Mouse (Mus musculus) skeletal muscle tissue, postnatal 0 days (tissue): ENCODE measurements around the gene Fam19a2. TPM values are rescaled to one million over a fixed set of nuclear protein-coding genes. Genes with fewer than 3 reads are reported as not detected.

Source experiments
- polyA plus RNA-seq: library from polyadenylated mRNA; unstranded; fragments of >200 nt; fragmentation: Nextera tagmentation; extraction: Ambion mirVana; gene quantifications from 2 replicates; pipeline ENCODE4 v1.2.1, GENCODE M21; 2015

The Fam19a2 gene
- polyA plus RNA-seq: 0.16 and 0.35 TPM in 2 replicates

DNA sequence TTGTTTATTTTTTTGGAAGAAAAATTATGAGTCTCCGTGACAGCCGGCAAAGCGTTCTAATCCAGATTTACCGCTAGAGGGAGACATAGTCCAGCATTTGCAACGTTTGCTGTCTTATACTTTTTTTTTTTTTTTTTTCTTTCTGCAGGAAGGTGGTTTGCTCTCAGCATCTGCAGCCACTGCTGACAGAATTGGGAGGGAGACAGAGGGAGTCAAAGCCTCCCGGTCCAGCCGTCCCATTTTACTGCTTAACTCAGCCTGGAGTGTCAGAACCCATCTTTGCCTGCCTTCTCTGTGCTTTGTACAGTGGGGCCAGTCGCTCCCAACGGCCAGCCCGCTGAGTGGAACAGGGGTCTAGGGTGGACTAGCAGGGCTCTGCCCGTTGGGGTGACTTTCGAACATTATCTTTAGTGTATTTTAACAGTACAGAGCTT, at the start of gene Fam19a2:
Gene Fam19a2 (plus strand): TSS at position 121 of the 434 bp plus-strand sequence.

Other genes starting within 250 kb of the Fam19a2 start
- 16.0 and 16.4 TPM in 2 replicates for gene Mon2, start 187.5 kb upstream of the Fam19a2 start, polyA plus RNA-seq
- gene Usp15, start 67.0 kb upstream of the Fam19a2 start, polyA plus RNA-seq: 74.1 and 74.2 TPM in 2 replicates